ENCODE assay signal across 7 mouse cellular contexts in genomic region chr9:105484338-105485084, GRCm38 (mm10). TPM values are rescaled to one million over a fixed set of nuclear protein-coding genes. Genes with fewer than 3 reads are reported as not detected.
DNase-seq lines count a peak whose midpoint lies in the region; ATAC-seq lines count a peak whose summit lies in the region.

No protein-coding gene starts in this region.

- no peak overlapping the region for H3K9ac ChIP-seq in midbrain, embryonic 11.5 days (ENCODE audit: low read length)
- no peak overlapping the region for H3K9ac ChIP-seq in stomach, embryonic 14.5 days (replicated peaks; ENCODE audit: low read depth, low read length)

- 81% methylated on average over 5 of the region's 5 CpGs for WGBS in midbrain, embryonic 11.5 days
- 87% methylated on average over 5 of the region's 5 CpGs for WGBS in midbrain, embryonic 10.5 days
- WGBS in stomach, embryonic 14.5 days: 76% methylated on average over 5 of the region's 5 CpGs

- no peak for ATAC-seq in midbrain, embryonic 11.5 days (ENCODE audit: low FRiP score)
- ATAC-seq in stomach, embryonic 14.5 days (ENCODE audit: insufficient number of reproducible peaks, insufficient read depth, low FRiP score, low read depth): peak; percentile 56; the same call in 1 of the 2 replicates
- ATAC-seq in inflammation-experienced regulatory T-cells, adult 6 months: no peak

- H3K36me3 ChIP-seq in midbrain, embryonic 11.5 days (ENCODE audit: control insufficient read depth, insufficient read depth, low read length): no peaks in the 10 kb centered on the region
- peaks cover 14% of the 10 kb centered on the region; the same call in 1 of the 2 replicates for H3K36me3 ChIP-seq in midbrain, embryonic 10.5 days
- H3K36me3 ChIP-seq in stomach, embryonic 14.5 days (ENCODE audit: control insufficient read depth, insufficient read depth, low read length): no peaks in the 10 kb centered on the region

- no peak overlapping the region for H3K4me3 ChIP-seq in midbrain, embryonic 11.5 days (ENCODE audit: low read depth, low read length)
- H3K4me3 ChIP-seq in midbrain, embryonic 10.5 days: no peak overlapping the region
- no peak overlapping the region for H3K4me3 ChIP-seq in stomach, embryonic 14.5 days (ENCODE audit: low read depth, low read length)

- no peak for DNase-seq in midbrain, embryonic 11.5 days (ENCODE audit: low spot score, missing footprints)
- no peak for DNase-seq in midbrain, embryonic 10.5 days (ENCODE audit: low spot score)
- DNase-seq in gastrocnemius, adult 8-10 months (ENCODE audit: low spot score in 2 of 2): peak; percentile 46 to 72
- DNase-seq in liver: peak; percentile 69
- DNase-seq in MN1 (ENCODE audit: low spot score): no peak

- H3K9me3 ChIP-seq in midbrain, embryonic 11.5 days (ENCODE audit: control insufficient read depth, low read length): no peaks in the 10 kb centered on the region
- H3K9me3 ChIP-seq in midbrain, embryonic 10.5 days (replicated peaks): no peaks in the 10 kb centered on the region
- no peaks in the 10 kb centered on the region for H3K9me3 ChIP-seq in stomach, embryonic 14.5 days (ENCODE audit: control insufficient read depth, low read depth, low read length)

- no peaks in the 10 kb centered on the region for H3K27me3 ChIP-seq in midbrain, embryonic 11.5 days (ENCODE audit: control insufficient read depth, insufficient read depth, low read length)
- no peaks in the 10 kb centered on the region for H3K27me3 ChIP-seq in midbrain, embryonic 10.5 days (ENCODE audit: low read depth, poor library complexity, severe bottlenecking)
- H3K27me3 ChIP-seq in stomach, embryonic 14.5 days (ENCODE audit: control insufficient read depth, insufficient read depth, low read length): no peaks in the 10 kb centered on the region

- H3K4me2 ChIP-seq in midbrain, embryonic 11.5 days: no peak overlapping the region
- no peak overlapping the region for H3K4me2 ChIP-seq in stomach, embryonic 14.5 days (replicated peaks; ENCODE audit: low read depth, low read length)

- H3K27ac ChIP-seq in midbrain, embryonic 11.5 days (ENCODE audit: low read depth, low read length): peak overlapping the region; percentile 15; the same call in 1 of the 2 replicates
- no peak overlapping the region for H3K27ac ChIP-seq in midbrain, embryonic 10.5 days (replicated peaks)
- H3K27ac ChIP-seq in stomach, embryonic 14.5 days (ENCODE audit: low read length): no peak overlapping the region

- peaks cover 5% of the 10 kb centered on the region for H3K4me1 ChIP-seq in midbrain, embryonic 11.5 days (ENCODE audit: control insufficient read depth, insufficient read depth, low read length)
- peaks cover 14% of the 10 kb centered on the region for H3K4me1 ChIP-seq in midbrain, embryonic 10.5 days
- H3K4me1 ChIP-seq in stomach, embryonic 14.5 days (ENCODE audit: control insufficient read depth, insufficient read depth, low read length): 0 out of 2 replicates have a peak, but pooled peaks cover 6% of the 10 kb centered on the region

RNA-seq across cellular contexts. Expression of gene Atp2c1, which starts 42.6 kb away (rescaled TPM):
- polyA plus RNA-seq in midbrain, embryonic 11.5 days (2014; fragmentation: Nextera tagmentation; extraction: Ambion mirVana): 71.0 and 76.7 TPM in 2 replicates
- polyA plus RNA-seq in midbrain, embryonic 10.5 days (2016; fragmentation: Nextera tagmentation; extraction: Ambion mirVana): 54.8 and 56.3 TPM in 2 replicates
- total RNA-seq in gastrocnemius, adult 8-10 months (2022): 10 to 100 TPM; 35.6 to 44.4 (median 42.8) TPM
- polyA plus RNA-seq in stomach, embryonic 14.5 days (2014; fragmentation: Nextera tagmentation; extraction: Ambion mirVana): 62.5 and 72.5 TPM in 2 replicates
- 10 to 100 TPM; 13.2 to 22.7 (median 18.4) TPM for polyA plus RNA-seq in inflammation-experienced regulatory T-cells, adult 6 months (2017; shearing (Covaris generic))

Comparison
In these comparisons a context has a peak if more than half of its experiments do, and no peak if none do; other contexts are left out.
1. DNase-seq: peak in gastrocnemius, adult 8-10 months (2 of 2) and liver (single experiment); none in midbrain, embryonic 11.5 days (single experiment), midbrain, embryonic 10.5 days (single experiment) and MN1 (single experiment).